Mouse (Mus musculus): ENCODE measurements around the gene 1700025G04Rik. TPM values are rescaled to one million over a fixed set of nuclear protein-coding genes. Genes with fewer than 3 reads are reported as not detected.

Gene 1700025G04Rik
- total and polyA plus RNA-seq, 3 experiments, result 0.16 TPM; not detected in 2

- no peaks in the 10 kb centered on the region for H3K4me1 ChIP-seq (ENCODE audit: insufficient read depth, low read depth, low read length)
- TF ChIP-seq POLR2AphosphoS5 (IDR thresholded peaks at IDR 0.05; ENCODE audit: insufficient replicate concordance, low read depth, low read length) (no peak), GATA1 (IDR thresholded peaks at IDR 0.05; ENCODE audit: borderline replicate concordance, low read length) (no peak), CTCF (IDR thresholded peaks at IDR 0.05; ENCODE audit: low read depth, low read length) (no peak), TAL1 (conservative IDR thresholded peaks at IDR 0.05; ENCODE audit: low read depth, low read length) (no peak)
- ATAC-seq (ENCODE audit: extremely low read depth, insufficient number of reproducible peaks, low FRiP score, poor library complexity, severe bottlenecking) (no peak), DNase-seq (ENCODE audit: low spot score) (no peak)
- no peaks in the 10 kb centered on the region for H3K27me3 ChIP-seq (ENCODE audit: insufficient read depth, low read length)
- H3K4me3 ChIP-seq (ENCODE audit: low read depth, low read length), result no peak overlapping the region
- peaks cover 65% of the 10 kb centered on the region for H3K9me3 ChIP-seq (replicated peaks)
- no peaks in the 10 kb centered on the region for H3K36me3 ChIP-seq (replicated peaks)
These were observed 1.9 kb downstream of the 1700025G04Rik start for GRCm38 (mm10) chr1:152088030-152088429.

DNA sequence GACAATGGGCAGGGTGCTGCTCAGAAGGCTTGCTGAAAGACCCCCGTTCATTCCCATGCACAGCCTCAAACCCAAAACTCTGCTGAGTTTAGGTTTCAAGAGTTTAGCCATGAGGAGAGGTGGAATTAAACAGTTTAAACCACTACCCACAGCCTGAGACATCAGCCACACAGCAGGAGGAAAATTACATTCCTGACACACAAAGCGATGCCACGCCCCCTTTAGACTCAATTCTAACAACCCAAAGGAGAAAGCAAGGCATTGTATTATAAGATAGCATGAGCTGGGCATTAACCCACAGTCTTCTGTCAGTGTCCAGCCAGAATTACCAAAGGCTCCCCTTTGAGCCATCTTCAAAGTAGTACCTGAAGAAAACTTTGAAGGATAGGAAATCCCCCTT lies 3.0 kb downstream of the 1700025G04Rik start:
- H3K4me1 ChIP-seq (ENCODE audit: insufficient read depth, low read depth, low read length), result no peaks in the 10 kb centered on the region
- peaks cover 72% of the 10 kb centered on the region for H3K9me3 ChIP-seq (replicated peaks)
- DNase-seq (ENCODE audit: low spot score) (no peak), ATAC-seq (ENCODE audit: extremely low read depth, insufficient number of reproducible peaks, low FRiP score, poor library complexity, severe bottlenecking) (no peak)
- TF ChIP-seq TAL1 (conservative IDR thresholded peaks at IDR 0.05; ENCODE audit: low read depth, low read length) (no peak), GATA1 (IDR thresholded peaks at IDR 0.05; ENCODE audit: borderline replicate concordance, low read length) (no peak), CTCF (IDR thresholded peaks at IDR 0.05; ENCODE audit: low read depth, low read length) (no peak), POLR2AphosphoS5 (IDR thresholded peaks at IDR 0.05; ENCODE audit: insufficient replicate concordance, low read depth, low read length) (no peak), GATA2 (IDR thresholded peaks at IDR 0.05; ENCODE audit: borderline replicate concordance, low read depth, low read length) (no peak)
- H3K4me3 ChIP-seq (ENCODE audit: low read depth, low read length), result no peak overlapping the region
- no peaks in the 10 kb centered on the region for H3K27me3 ChIP-seq (ENCODE audit: insufficient read depth, low read length)
- H3K36me3 ChIP-seq (replicated peaks), result no peaks in the 10 kb centered on the region

DNA sequence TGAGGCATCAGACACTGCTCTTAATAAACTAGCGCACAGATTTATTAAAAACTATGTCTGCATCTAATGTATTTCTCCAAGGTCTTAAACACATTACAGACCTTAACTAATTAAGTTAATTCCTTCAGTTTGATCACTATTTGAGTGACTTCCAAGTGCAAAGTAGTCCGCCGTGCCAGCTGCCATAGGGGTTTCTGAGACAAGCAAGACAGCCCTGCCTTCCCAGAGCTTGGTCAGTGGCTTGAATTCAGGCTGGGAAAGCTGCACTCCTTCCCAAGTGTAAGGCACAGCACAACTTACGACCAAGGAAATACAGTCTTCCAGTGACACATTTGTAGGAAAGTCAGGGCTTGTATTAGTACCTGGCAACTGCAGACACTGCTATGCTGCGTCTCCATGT lies 4.4 kb downstream of the 1700025G04Rik start:
- DNase-seq (ENCODE audit: low spot score), result no peak
- Histone ChIP-seq H3K36me3 (replicated peaks) (no peaks in the 10 kb centered on the region), H3K27me3 (ENCODE audit: insufficient read depth, low read length) (no peaks in the 10 kb centered on the region), H3K4me3 (ENCODE audit: low read depth, low read length) (no peak overlapping the region), H3K4me1 (ENCODE audit: insufficient read depth, low read depth, low read length) (no peaks in the 10 kb centered on the region), H3K9me3 (replicated peaks) (peaks cover 66% of the 10 kb centered on the region)
- no peak for ATAC-seq (ENCODE audit: extremely low read depth, insufficient number of reproducible peaks, low FRiP score, poor library complexity, severe bottlenecking)
- no peak for TF ChIP-seq GATA2 (IDR thresholded peaks at IDR 0.05; ENCODE audit: borderline replicate concordance, low read depth, low read length)
- TF ChIP-seq CTCF (IDR thresholded peaks at IDR 0.05; ENCODE audit: low read depth, low read length), result no peak
- TF ChIP-seq TAL1 (conservative IDR thresholded peaks at IDR 0.05; ENCODE audit: low read depth, low read length), result no peak

GRCm38 (mm10) chr1:152084638-152085345 lies 5.1 kb downstream of the 1700025G04Rik start:
- no peaks in the 10 kb centered on the region for H3K36me3 ChIP-seq (replicated peaks)
- DNase-seq (ENCODE audit: low spot score) (no peak), ATAC-seq (ENCODE audit: extremely low read depth, insufficient number of reproducible peaks, low FRiP score, poor library complexity, severe bottlenecking) (no peak)
- no peaks in the 10 kb centered on the region for H3K27me3 ChIP-seq (ENCODE audit: insufficient read depth, low read length)
- peaks cover 65% of the 10 kb centered on the region for H3K9me3 ChIP-seq (replicated peaks)
- TF ChIP-seq GATA1 (IDR thresholded peaks at IDR 0.05; ENCODE audit: borderline replicate concordance, low read length) (no peak), TAL1 (conservative IDR thresholded peaks at IDR 0.05; ENCODE audit: low read depth, low read length) (no peak), CTCF (IDR thresholded peaks at IDR 0.05; ENCODE audit: low read depth, low read length) (no peak), GATA2 (IDR thresholded peaks at IDR 0.05; ENCODE audit: borderline replicate concordance, low read depth, low read length) (no peak), POLR2AphosphoS5 (IDR thresholded peaks at IDR 0.05; ENCODE audit: insufficient replicate concordance, low read depth, low read length) (no peak)
- no peak overlapping the region for H3K4me3 ChIP-seq (ENCODE audit: low read depth, low read length)
- no peaks in the 10 kb centered on the region for H3K4me1 ChIP-seq (ENCODE audit: insufficient read depth, low read depth, low read length)

DNA sequence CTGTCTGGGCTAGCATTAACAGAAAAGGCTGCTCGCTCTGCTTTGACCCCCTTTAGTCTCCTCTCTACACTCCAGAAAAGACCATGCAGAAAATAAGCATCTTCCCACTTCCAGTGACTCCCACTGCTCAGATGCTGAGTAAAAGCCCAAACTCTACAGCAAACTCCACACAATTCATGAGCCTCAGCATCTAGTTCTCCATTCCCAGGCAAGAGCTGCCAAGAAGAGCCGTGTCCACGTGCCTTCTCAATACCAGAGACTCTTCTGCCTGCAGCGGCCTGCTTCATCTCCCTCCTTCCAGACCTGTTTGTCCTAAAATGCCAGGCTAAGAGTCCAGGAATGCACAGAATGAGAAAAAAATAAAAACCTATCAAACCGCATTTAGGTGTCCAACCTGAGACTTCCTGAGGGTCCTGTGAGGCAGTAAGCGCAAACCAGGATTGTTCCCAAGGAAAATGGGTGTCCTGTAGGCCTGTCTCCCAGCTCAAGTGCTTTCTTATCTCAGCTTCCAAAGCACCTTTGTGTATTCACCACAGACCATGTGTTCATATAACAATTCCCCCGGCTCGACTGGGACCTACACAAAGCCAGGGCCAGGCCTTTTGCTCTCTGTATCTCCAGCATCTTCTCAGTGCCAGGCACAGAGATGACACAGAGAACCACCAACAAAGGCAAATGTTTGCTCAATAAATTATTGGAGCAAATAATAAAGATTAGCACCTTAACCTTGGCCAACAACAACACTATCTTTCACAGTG lies 7.8 kb downstream of the 1700025G04Rik start:
- H3K27me3 ChIP-seq (ENCODE audit: insufficient read depth, low read length), result no peaks in the 10 kb centered on the region
- DNase-seq (ENCODE audit: low spot score) (no peak), ATAC-seq (ENCODE audit: extremely low read depth, insufficient number of reproducible peaks, low FRiP score, poor library complexity, severe bottlenecking) (no peak)
- H3K4me1 ChIP-seq (ENCODE audit: insufficient read depth, low read depth, low read length), result no peaks in the 10 kb centered on the region
- H3K36me3 ChIP-seq (replicated peaks), result no peaks in the 10 kb centered on the region
- no peak overlapping the region for H3K4me3 ChIP-seq (ENCODE audit: low read depth, low read length)
- no peak for TF ChIP-seq GATA1 (IDR thresholded peaks at IDR 0.05; ENCODE audit: borderline replicate concordance, low read length)
- no peak for TF ChIP-seq GATA2 (IDR thresholded peaks at IDR 0.05; ENCODE audit: borderline replicate concordance, low read depth, low read length)
- no peak for TF ChIP-seq POLR2AphosphoS5 (IDR thresholded peaks at IDR 0.05; ENCODE audit: insufficient replicate concordance, low read depth, low read length)
- TF ChIP-seq CTCF (IDR thresholded peaks at IDR 0.05; ENCODE audit: low read depth, low read length), result no peak
- TF ChIP-seq TAL1 (conservative IDR thresholded peaks at IDR 0.05; ENCODE audit: low read depth, low read length), result no peak
- H3K9me3 ChIP-seq (replicated peaks), result peaks cover 51% of the 10 kb centered on the region

DNA sequence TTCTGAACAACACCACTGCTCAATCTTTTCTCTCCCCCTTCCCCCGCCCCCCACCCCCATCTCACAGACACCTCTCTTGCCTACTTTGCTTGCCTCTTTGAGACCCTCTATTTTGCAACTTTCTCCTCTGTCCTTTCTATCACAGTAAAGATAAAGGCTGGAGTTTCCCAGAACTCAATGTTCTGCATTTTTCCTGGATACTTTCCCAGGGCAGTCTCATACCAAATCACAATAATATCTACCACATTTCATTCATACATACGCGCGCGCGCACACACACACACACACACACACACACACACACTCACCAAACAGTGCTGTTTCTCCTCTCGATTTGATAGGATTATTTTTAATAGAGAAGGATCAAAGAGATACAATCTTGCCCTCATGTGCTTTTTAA lies 8.8 kb downstream of the 1700025G04Rik start:
- Histone ChIP-seq H3K4me3 (ENCODE audit: low read depth, low read length) (no peak overlapping the region), H3K36me3 (replicated peaks) (no peaks in the 10 kb centered on the region), H3K4me1 (ENCODE audit: insufficient read depth, low read depth, low read length) (no peaks in the 10 kb centered on the region), H3K27me3 (ENCODE audit: insufficient read depth, low read length) (no peaks in the 10 kb centered on the region), H3K9me3 (replicated peaks) (peaks cover 46% of the 10 kb centered on the region)
- DNase-seq (ENCODE audit: low spot score) (no peak), ATAC-seq (ENCODE audit: extremely low read depth, insufficient number of reproducible peaks, low FRiP score, poor library complexity, severe bottlenecking) (no peak)
- TF ChIP-seq TAL1 (conservative IDR thresholded peaks at IDR 0.05; ENCODE audit: low read depth, low read length), result no peak
- TF ChIP-seq CTCF (IDR thresholded peaks at IDR 0.05; ENCODE audit: low read depth, low read length), result no peak
- no peak for TF ChIP-seq GATA1 (IDR thresholded peaks at IDR 0.05; ENCODE audit: borderline replicate concordance, low read length)
- TF ChIP-seq POLR2AphosphoS5 (IDR thresholded peaks at IDR 0.05; ENCODE audit: insufficient replicate concordance, low read depth, low read length), result no peak
- TF ChIP-seq GATA2 (IDR thresholded peaks at IDR 0.05; ENCODE audit: borderline replicate concordance, low read depth, low read length), result no peak

Data from G1E (cell line).